Mouse (Mus musculus): Measurements from ENCODE around the gene Smyd5. TPM values are rescaled to one million over a fixed set of nuclear protein-coding genes. Genes with fewer than 3 reads are reported as not detected.

Smyd5 gene
- polyA plus RNA-seq, 1 experiment from 2014 or later, result 14.1 TPM

DNA sequence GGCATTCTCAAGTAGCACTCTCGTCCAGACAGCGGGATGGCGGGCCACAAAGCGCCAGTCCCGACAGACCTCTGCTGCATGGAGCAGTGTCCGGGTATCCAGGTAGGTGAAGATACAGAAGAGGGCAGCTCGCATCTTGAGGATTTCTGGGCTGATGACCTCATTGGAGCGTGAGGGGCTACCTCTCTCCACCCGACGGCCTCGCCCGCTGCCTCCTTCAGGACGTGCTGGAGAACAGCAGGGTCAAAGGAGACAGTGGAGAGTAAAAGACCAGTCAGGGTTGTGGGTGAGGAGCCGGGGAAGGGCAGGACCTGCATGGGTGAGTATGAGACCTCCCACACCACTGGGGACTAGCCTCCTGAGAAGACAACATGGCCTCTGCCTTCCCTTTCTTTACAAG lies 46.6 kb downstream of the Smyd5 start:
- Histone ChIP-seq H3K9me3 (ENCODE audit: control insufficient read depth, low read length) (no peaks in the 10 kb centered on the region), H3K36me3 (ENCODE audit: control insufficient read depth, insufficient read depth, low read length) (no peaks in the 10 kb centered on the region), H3K9ac (ENCODE audit: low read length) (no peak overlapping the region), H3K4me3 (ENCODE audit: low read depth, low read length) (no peak overlapping the region), H3K27ac (replicated peaks) (no peak overlapping the region), H3K4me2 (replicated peaks; ENCODE audit: low read depth) (no peak overlapping the region), H3K4me1 (replicated peaks; ENCODE audit: control insufficient read depth, insufficient read depth) (no peaks in the 10 kb centered on the region), H3K27me3 (ENCODE audit: control insufficient read depth, insufficient read depth, low read length) (no peaks in the 10 kb centered on the region)
- ATAC-seq (ENCODE audit: low FRiP score, low TSS enrichment) (no peak), DNase-seq (ENCODE audit: low spot score) (no peak)
- 46% methylated on average over 14 of the region's 14 CpGs for WGBS
- TF ChIP-seq CTCF (IDR thresholded peaks at IDR 0.05; ENCODE audit: low read depth) (no peak), EP300 (optimal IDR thresholded peaks at IDR 0.05) (no peak)

DNA sequence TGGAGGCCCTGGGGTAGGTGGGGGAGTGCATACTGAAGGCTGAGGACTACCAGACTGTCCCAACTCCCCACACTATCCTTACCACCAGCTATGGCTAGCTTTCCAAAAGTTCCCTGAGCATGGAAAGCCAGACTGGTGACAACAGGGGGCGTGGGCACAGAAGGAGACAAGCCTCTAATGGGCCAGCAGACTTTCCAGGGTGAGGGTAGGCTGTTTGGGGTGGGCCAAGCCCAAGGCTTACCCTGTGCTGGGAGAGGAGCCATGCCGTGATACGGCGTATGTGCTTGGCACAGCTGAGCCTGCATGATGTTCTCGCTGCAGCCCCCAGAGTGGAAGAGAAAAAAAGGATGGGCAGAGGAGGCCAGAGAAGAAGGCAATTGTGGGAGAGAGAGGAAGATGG lies 48.2 kb downstream of the Smyd5 start:
- no peak overlapping the region for H3K4me2 ChIP-seq (replicated peaks; ENCODE audit: low read depth)
- DNase-seq (ENCODE audit: low spot score) (no peak), ATAC-seq (ENCODE audit: low FRiP score, low TSS enrichment) (no peak)
- TF ChIP-seq CTCF (IDR thresholded peaks at IDR 0.05; ENCODE audit: low read depth) (no peak), EP300 (optimal IDR thresholded peaks at IDR 0.05) (no peak)
- H3K4me3 ChIP-seq (ENCODE audit: low read depth, low read length), result no peak overlapping the region
- H3K9ac ChIP-seq (ENCODE audit: low read length), result no peak overlapping the region
- H3K9me3 ChIP-seq (ENCODE audit: control insufficient read depth, low read length), result no peaks in the 10 kb centered on the region
- H3K27me3 ChIP-seq (ENCODE audit: control insufficient read depth, insufficient read depth, low read length), result peaks cover 11% of the 10 kb centered on the region; the same call in 1 of the 2 replicates
- peaks cover 4% of the 10 kb centered on the region; the same call in 1 of the 2 replicates for H3K4me1 ChIP-seq (replicated peaks; ENCODE audit: control insufficient read depth, insufficient read depth)
- H3K27ac ChIP-seq (replicated peaks), result no peak overlapping the region
- no peaks in the 10 kb centered on the region for H3K36me3 ChIP-seq (ENCODE audit: control insufficient read depth, insufficient read depth, low read length)
- 83% methylated on average over 5 of the region's 5 CpGs for WGBS

- Histone ChIP-seq H3K27ac (replicated peaks) (no peak overlapping the region), H3K4me2 (replicated peaks; ENCODE audit: low read depth) (no peak overlapping the region), H3K36me3 (ENCODE audit: control insufficient read depth, insufficient read depth, low read length) (no peaks in the 10 kb centered on the region), H3K9me3 (ENCODE audit: control insufficient read depth, low read length) (no peaks in the 10 kb centered on the region), H3K4me1 (replicated peaks; ENCODE audit: control insufficient read depth, insufficient read depth) (peaks cover 4% of the 10 kb centered on the region; the same call in 1 of the 2 replicates), H3K27me3 (ENCODE audit: control insufficient read depth, insufficient read depth, low read length) (peaks cover 14% of the 10 kb centered on the region; the same call in 1 of the 2 replicates), H3K4me3 (ENCODE audit: low read depth, low read length) (no peak overlapping the region), H3K9ac (ENCODE audit: low read length) (no peak overlapping the region)
- DNase-seq (ENCODE audit: low spot score), result no peak
- WGBS, result 69% methylated on average over 16 of the region's 16 CpGs
- no peak for ATAC-seq (ENCODE audit: low FRiP score, low TSS enrichment)
- TF ChIP-seq CTCF (IDR thresholded peaks at IDR 0.05; ENCODE audit: low read depth), result no peak
- TF ChIP-seq EP300 (optimal IDR thresholded peaks at IDR 0.05), result no peak
Observed at GRCm38 (mm10) chr6:85480685-85481084, 48.9 kb downstream of the Smyd5 start.

DNA sequence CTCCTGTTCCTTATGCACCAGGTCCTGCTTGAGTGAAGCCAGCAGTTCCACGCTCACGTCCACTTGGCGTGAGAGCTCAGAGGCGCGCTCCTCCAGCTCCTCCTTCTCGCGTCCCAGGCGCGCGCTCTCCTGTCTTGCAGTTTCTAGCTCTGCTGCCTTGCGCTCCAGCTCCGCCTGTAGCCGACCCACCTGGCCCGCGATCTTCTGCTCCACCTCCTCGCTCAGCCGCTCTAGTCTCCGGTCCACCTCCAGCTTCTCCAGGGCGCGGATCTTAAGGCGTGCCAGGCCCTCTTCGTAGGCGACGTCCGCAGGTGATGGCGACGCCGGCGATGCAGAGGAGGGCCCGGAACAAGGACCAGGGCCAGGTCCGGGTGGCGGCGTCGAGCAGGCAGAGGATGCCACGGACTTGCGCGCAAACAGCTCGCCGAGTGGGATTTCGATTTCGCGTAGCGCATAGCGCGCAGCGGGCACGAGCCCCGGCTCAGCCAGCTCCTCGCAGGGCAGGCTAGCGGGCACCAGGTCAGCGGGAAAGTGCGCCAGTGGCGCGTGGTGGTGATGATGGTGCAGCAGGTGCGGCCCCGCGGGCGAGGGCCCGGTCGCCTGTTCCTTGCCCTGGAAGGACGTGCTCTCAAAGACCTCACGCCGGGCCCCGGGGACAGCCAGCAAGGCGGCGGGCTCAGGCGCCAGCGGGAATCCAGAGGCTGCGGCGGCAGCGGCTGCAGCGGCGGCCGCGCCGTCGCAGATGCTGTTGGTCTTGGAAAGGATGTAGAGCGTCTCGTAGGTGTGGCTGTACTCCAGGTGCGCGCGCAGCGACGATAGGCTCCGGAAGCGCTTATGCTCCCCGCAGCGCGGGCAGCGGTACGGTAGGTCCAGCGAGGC lies 52.3 kb downstream of the Smyd5 start:
- DNase-seq (ENCODE audit: low spot score) (peak; percentile 66), ATAC-seq (ENCODE audit: low FRiP score, low TSS enrichment) (0 out of 2 replicates have a peak, but pooled peaks have one; percentile 53)
- H3K4me3 ChIP-seq (ENCODE audit: low read depth, low read length), result peak overlapping the region; percentile 31
- TF ChIP-seq CTCF (IDR thresholded peaks at IDR 0.05; ENCODE audit: low read depth), result no peak
- no peak for TF ChIP-seq EP300 (optimal IDR thresholded peaks at IDR 0.05)
- no peaks in the 10 kb centered on the region for H3K9me3 ChIP-seq (ENCODE audit: control insufficient read depth, low read length)
- 4% methylated on average over 83 of the region's 92 CpGs for whole genome bisulfite sequencing
- H3K27me3 ChIP-seq (ENCODE audit: control insufficient read depth, insufficient read depth, low read length), result peaks cover 14% of the 10 kb centered on the region; the same call in 1 of the 2 replicates
- H3K4me2 ChIP-seq (replicated peaks; ENCODE audit: low read depth), result peak overlapping the region; percentile 51
- H3K36me3 ChIP-seq (ENCODE audit: control insufficient read depth, insufficient read depth, low read length), result no peaks in the 10 kb centered on the region
- H3K27ac ChIP-seq (replicated peaks), result no peak overlapping the region
- peaks cover 4% of the 10 kb centered on the region; the same call in 1 of the 2 replicates for H3K4me1 ChIP-seq (replicated peaks; ENCODE audit: control insufficient read depth, insufficient read depth)
- H3K9ac ChIP-seq (ENCODE audit: low read length), result no peak overlapping the region

DNA sequence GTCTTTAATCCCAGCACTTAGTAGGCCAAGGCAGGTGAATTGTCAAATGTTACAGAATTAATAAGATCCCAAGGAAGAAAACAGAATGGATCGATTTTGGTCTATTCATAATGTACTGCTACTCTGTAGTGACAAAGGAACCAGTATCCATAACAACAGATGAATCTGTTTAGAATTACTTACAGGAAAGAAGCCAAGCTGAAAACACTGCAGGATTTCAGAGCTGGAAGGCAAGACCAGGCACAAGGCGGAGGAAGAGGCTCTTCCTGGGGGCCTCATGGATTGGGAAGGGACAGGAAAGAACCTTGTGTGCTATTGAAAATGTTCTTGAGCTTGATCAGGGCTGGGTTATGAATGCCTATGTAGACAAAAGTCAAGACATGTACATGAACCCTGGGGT lies 53.9 kb downstream of the Smyd5 start:
- DNase-seq (ENCODE audit: low spot score), result no peak
- H3K36me3 ChIP-seq (ENCODE audit: control insufficient read depth, insufficient read depth, low read length), result no peaks in the 10 kb centered on the region
- peaks cover 14% of the 10 kb centered on the region; the same call in 1 of the 2 replicates for H3K27me3 ChIP-seq (ENCODE audit: control insufficient read depth, insufficient read depth, low read length)
- H3K9me3 ChIP-seq (ENCODE audit: control insufficient read depth, low read length), result no peaks in the 10 kb centered on the region
- H3K4me3 ChIP-seq (ENCODE audit: low read depth, low read length), result no peak overlapping the region
- 71% methylated on average over 2 of the region's 2 CpGs for WGBS
- H3K27ac ChIP-seq (replicated peaks), result no peak overlapping the region
- no peak overlapping the region for H3K9ac ChIP-seq (ENCODE audit: low read length)
- H3K4me2 ChIP-seq (replicated peaks; ENCODE audit: low read depth), result no peak overlapping the region
- no peak for ATAC-seq (ENCODE audit: low FRiP score, low TSS enrichment)
- peaks cover 4% of the 10 kb centered on the region; the same call in 1 of the 2 replicates for H3K4me1 ChIP-seq (replicated peaks; ENCODE audit: control insufficient read depth, insufficient read depth)
- no peak for TF ChIP-seq EP300 (optimal IDR thresholded peaks at IDR 0.05)
- no peak for TF ChIP-seq CTCF (IDR thresholded peaks at IDR 0.05; ENCODE audit: low read depth)

GRCm38 (mm10) chr6:85488510-85488909 lies 56.7 kb downstream of the Smyd5 start:
- no peak overlapping the region for H3K9ac ChIP-seq (ENCODE audit: low read length)
- ATAC-seq (ENCODE audit: low FRiP score, low TSS enrichment) (no peak), DNase-seq (ENCODE audit: low spot score) (no peak)
- no peaks in the 10 kb centered on the region for H3K36me3 ChIP-seq (ENCODE audit: control insufficient read depth, insufficient read depth, low read length)
- no peak overlapping the region for H3K4me2 ChIP-seq (replicated peaks; ENCODE audit: low read depth)
- H3K4me3 ChIP-seq (ENCODE audit: low read depth, low read length), result no peak overlapping the region
- peaks cover 14% of the 10 kb centered on the region; the same call in 1 of the 2 replicates for H3K27me3 ChIP-seq (ENCODE audit: control insufficient read depth, insufficient read depth, low read length)
- TF ChIP-seq CTCF (IDR thresholded peaks at IDR 0.05; ENCODE audit: low read depth), result no peak
- no peak for TF ChIP-seq EP300 (optimal IDR thresholded peaks at IDR 0.05)
- H3K27ac ChIP-seq (replicated peaks), result no peak overlapping the region
- H3K4me1 ChIP-seq (replicated peaks; ENCODE audit: control insufficient read depth, insufficient read depth), result peaks cover 4% of the 10 kb centered on the region; the same call in 1 of the 2 replicates
- H3K9me3 ChIP-seq (ENCODE audit: control insufficient read depth, low read length), result no peaks in the 10 kb centered on the region
- WGBS, result 83% methylated on average over 4 of the region's 4 CpGs

Measured in stomach, postnatal 0 days (tissue).